ENCODE assay signal across 16 mouse cellular contexts in the genomic region with DNA sequence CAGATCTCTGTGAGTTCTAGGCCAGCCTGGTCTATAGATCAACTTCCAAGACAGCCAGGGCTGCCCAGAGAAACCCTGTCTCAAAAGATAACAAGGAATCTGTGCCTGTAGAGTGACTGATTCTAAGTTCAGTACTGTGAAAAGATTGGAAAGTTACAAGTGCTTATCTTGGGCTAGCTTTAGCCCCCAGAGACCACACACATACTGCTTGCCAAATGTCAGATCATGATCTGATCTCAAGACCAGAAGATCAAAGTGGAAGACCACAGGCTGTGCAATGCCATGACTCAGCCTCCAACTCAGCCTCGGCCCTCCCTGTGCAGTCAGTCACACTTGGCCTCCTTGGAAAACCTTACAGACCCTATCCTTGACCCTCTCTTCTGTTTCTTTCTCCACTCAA. TPM values are rescaled to one million over a fixed set of nuclear protein-coding genes. Genes with fewer than 3 reads are reported as not detected.
"Had no signal": no experiment of that assay in that cellular context is flagged by ENCODE, and none has a peak within 500 bp of the region (broad histone marks: within the 10 kb centered on the region; RNA-seq: fewer than 3 reads in every experiment).

No protein-coding gene starts in this region.

- H3K27ac ChIP-seq: kidney, embryonic 15.5 days; limb, embryonic 13.5 days; midbrain, embryonic 10.5 days; midbrain, embryonic 15.5 days; neural tube, embryonic 12.5 days; stomach, postnatal 0 days had no signal

- H3K4me1 ChIP-seq: kidney, embryonic 15.5 days; limb, embryonic 13.5 days; midbrain, embryonic 10.5 days; midbrain, embryonic 15.5 days; neural tube, embryonic 12.5 days had no signal

- H3K4me3 ChIP-seq: kidney, embryonic 15.5 days; limb, embryonic 13.5 days; midbrain, embryonic 10.5 days; midbrain, embryonic 15.5 days; neural tube, embryonic 12.5 days had no signal

- H3K9me3 ChIP-seq: kidney, embryonic 15.5 days; limb, embryonic 13.5 days; midbrain, embryonic 10.5 days; midbrain, embryonic 15.5 days; neural tube, embryonic 12.5 days had no signal

- H3K27me3 ChIP-seq: kidney, embryonic 15.5 days; limb, embryonic 13.5 days; midbrain, embryonic 15.5 days; neural tube, embryonic 12.5 days had no signal

- DNase-seq: kidney, adult 18-20 months; kidney, postnatal 14 days; layer of hippocampus, adult 9-11 months; layer of hippocampus, postnatal 36 days; left cerebral cortex, postnatal 4 days; lung, adult 18-20 months; thymus, postnatal 4 days had no signal

- ATAC-seq: midbrain, embryonic 15.5 days had no signal

RNA-seq across cellular contexts. Expression of a gene that starts 7.6 kb away (rescaled TPM):
- total RNA-seq: layer of hippocampus, postnatal 36 days; left cerebral cortex, postnatal 10 days; left cerebral cortex, postnatal 4 days had no signal
- polyA plus RNA-seq: kidney, embryonic 15.5 days; limb, embryonic 13.5 days; liver, embryonic 11.5 days; lung, embryonic 16.5 days; midbrain, embryonic 10.5 days; midbrain, embryonic 15.5 days; neural tube, embryonic 12.5 days; stomach, postnatal 0 days had no signal
